Mouse (Mus musculus) CD8-positive naive resting alpha-beta T cell, adult 2 months (primary cell): Measurements from ENCODE around the gene Ahdc1.

ENCODE experiments used
- DNase-seq, 2 experiments: peaks; one replicate each; pipeline ENCODE4 v3.0.0; 2022; ENCODE audit warnings: low read depth in 2 of 2, low spot score in 2 of 2

The Ahdc1 gene

DNA sequence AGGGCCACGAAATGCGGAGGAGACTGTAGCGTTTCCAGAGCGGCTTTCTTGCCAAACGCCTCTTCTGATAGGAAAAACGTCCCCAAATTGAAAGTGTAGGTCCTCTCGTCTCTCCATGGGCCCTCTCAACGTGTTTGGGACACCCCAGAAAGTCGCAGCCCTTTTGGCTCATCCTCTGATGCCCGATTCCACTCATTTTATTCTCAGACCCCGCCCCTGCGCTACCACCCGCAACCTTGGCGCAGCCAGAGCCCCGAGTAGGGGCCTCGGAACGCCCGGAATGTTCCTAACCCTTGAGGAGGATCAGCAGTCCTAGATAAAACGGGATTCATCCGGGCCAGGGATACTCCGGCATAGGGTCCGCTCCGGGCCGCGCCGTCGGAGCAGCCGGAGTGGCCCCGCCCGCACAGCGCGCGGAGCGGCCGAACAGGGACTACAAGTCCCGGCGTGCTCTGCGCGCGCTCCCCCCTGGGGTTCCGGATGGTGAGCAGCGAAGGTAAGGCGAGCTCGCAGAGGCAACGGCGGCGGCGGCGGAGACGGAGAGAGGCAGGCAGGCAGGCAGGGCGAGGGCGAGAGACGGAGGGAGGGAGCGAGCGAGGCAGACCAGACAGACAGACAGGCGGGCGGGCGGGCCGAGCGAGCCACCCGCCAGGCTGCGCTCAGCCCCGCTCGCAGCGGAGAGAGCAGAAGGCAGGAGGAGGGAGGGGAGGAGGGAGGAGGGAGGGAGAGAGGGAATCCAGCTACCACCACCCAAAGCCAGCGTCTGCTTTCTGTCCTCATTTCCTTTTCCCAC lies at the start of gene Ahdc1:
Ahdc1 (plus strand) TSS at position 233 of the 793 bp plus-strand sequence.
- peak; percentile 89 to 94 for DNase-seq

DNA sequence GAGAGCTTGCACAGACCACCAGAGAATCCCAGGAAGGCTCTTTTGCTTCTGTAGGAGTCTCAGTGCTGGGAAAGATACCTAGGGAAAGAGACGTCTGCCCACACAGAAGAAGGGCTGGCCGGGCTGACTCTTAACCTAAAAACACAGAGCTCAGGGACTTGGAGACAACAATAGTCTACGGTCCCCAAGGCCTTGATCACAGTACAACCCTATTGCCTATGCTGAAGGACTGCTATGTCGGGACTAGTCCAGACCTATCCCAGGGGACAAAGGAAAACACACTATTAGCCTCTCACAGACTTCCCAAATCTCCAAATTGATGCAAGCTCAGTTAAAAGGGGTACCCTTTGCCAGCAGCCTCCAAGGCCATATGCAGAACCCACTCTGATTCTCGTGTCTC lies 49.2 kb upstream of the Ahdc1 start:
- no peak for DNase-seq

DNA sequence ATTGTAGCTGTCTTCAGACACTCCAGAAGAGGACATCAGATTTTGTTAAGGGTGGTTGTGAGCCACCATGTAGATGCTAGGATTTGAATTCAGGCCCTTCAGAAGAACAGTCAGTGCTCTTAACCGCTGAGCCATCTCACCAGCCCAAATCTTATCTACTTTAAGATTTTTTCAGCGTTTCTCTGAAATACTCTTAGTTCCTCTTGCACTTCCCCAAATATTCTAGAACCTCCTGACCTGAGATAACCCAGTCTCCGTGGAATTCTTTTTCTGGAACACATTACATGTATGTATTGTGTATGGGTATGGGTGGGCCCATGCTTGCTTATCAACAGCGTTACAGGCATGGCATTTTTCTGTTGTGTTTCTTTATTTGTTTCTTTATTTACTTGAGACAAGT lies 48.4 kb upstream of the Ahdc1 start:
- no peak for DNase-seq

DNA sequence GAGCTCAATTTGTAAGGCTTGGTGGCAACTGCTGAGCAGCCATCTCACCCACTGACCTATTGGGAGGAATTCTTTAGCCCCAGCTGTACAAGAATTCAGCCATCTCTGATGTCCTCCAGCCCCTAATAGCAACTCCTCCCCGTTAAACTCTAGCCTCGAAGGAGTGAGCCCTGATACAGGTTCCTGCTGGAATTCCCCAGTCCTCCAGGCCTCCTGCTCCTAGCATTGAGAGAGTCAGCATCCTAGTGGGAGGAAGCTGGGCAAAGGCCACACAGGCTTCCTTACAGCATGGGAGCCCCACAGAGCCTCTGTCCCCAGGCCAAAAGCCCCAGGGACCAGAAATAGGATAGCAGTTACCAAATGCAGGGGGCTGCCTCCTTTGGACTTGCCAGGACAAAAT lies 47.6 kb upstream of the Ahdc1 start:
- no peak for DNase-seq

DNA sequence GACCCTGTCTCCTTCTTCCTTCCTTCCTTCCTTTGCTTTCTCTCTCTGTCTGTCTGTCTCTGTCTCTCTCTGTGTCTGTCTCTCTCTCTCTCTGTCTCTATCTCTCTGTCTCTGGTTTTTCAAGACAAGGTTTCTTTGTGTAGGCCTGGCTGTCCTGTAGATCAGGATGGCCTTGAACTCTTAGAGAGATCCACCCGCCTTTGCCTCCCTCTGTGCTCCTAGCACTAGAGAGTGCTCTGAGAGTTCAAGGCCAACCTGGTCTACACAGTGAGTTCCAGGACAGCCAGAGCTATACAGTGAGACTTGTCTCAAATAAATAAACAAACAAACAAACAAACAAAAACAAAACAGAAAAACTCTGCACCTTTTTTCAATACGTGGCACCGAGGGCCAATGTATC lies 47.0 kb upstream of the Ahdc1 start:
- DNase-seq, result no peak

DNA sequence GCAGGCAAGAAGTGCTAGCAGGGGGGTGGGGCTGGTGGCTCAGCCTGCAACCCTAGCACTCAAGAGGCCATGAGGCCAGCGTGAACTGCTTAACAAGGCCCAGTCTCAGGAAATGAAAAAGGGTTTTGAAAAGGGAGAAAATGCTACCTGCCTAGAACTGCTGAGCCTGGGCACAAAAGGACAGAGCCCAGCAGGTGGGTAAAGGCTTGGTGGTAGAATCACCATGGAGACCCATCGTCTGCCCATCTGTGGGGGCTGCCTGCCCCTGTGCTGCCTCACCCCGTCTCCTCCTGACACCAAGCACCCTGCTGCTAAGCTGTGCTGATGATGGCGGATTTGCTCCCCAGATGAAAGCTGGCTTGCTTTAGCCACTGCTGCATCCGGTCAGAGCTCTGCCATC lies 46.6 kb upstream of the Ahdc1 start:
- DNase-seq, result no peak

DNA sequence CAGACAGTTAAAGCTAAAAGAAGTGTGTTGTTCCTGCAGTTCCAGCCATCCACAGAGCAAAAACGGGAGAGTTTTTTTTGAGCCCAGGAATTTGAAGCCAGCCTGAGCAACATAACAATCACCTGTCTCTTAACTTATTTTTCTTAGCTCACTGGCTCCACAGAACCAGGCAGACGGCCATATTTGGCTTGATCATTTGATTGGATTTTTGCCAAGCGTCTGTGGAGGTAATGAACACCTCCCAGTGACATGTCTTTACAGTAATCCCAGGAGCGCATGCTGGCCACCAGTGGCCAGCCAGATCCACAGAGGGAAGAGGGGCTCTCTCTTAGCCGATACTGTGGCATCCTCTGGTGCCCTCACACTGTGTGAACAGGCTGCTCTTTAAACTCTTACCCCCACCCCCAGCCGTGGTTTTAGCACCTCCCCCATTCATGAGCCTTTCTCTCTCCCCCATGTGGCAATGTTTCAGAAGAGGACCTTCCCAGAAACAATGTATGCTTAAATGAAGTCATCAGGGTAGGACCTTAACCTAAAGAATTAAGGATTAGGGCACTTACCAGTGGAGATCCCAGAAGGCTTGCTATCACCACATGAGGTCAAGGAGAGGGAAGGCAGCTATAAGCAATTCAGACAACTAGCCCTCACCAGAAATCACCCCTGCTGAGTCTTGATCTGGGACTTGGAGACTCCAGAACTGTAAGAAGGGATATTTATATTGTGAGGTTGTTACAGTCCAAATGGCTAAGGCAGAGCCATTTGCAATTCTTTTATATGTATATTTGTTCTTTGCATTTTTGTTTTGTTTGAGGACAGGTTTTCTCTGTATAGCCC lies 42.7 kb upstream of the Ahdc1 start:
- DNase-seq, result no peak

DNA sequence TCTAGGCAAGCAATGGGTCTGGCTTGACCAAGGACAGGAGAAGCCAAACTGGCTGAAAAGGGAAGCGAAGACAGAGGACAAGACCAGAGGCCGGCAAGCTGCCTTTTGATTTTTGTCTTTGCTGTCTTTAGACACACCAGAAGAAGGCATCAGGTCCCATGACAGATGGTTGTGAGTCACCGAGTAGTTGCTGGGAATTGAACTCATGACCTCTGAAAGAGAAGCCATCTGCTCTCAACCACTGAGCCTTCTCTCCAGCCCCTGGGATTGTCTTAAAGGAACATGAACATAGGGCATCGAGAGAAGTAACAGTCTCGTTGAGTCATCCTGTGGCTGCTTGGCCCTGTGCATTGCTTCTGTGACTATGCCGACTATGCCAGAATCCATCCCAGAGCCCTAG lies 39.5 kb upstream of the Ahdc1 start:
- DNase-seq, result no peak

DNA sequence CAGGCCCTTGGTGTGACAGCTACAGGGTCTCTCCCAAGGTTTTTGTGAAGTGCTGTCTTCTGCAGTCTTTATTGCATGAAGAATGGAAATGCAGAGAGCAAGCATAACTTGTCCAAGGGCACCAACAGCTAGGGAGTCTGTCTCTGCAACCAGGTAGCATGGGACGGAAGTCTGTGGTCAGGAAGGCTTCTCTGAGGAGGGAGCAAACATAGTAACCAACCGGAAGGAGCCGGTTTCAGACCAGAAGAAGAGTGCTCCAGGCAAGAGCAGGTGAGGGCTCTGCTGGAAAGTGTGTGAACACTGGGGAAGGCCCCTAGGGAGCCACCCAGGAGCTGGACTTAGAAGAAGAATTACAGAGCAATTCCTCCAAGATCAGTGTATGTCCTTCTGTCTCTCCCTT lies 39.0 kb upstream of the Ahdc1 start:
- peak; percentile 21 to 44 for DNase-seq

DNA sequence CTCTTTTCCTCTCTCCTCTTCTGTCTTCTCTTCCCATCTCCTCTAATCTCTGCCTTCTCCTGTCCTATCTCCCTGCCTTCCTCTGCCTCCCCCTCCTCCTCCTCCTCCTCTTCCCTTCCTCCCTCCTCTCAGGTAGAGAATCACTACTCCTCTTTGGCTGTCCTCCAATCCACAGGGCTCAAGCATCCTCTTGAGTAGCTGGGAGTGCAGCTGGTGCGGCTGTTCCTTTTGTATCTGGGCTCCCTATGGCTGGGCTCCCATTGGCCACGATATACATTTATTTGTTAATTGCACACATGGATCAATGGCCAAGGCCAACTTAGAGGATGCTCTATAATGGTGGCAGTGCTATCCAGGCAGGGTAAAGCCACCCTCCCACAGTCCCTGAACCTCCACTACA lies 38.5 kb upstream of the Ahdc1 start:
- DNase-seq, result no peak

DNA sequence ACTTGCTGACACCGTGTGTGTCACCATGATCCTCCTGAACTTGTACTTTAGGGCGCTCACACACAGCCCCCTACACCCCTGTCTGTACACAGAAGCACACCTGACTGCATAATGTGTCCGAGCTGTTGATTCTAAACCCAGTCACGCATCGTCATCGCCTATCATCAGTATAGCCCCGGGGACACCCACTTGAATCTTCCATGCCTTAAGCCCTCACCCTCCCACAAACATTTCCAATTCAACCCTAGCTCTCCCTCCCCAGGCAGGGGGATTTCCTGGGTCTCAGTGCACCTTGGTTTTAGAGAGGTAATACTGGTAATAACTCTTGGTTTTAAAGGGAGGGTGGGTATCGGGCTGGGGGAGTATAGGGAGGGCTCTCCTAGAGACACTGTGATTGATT lies 37.9 kb upstream of the Ahdc1 start:
- DNase-seq, result no peak

DNA sequence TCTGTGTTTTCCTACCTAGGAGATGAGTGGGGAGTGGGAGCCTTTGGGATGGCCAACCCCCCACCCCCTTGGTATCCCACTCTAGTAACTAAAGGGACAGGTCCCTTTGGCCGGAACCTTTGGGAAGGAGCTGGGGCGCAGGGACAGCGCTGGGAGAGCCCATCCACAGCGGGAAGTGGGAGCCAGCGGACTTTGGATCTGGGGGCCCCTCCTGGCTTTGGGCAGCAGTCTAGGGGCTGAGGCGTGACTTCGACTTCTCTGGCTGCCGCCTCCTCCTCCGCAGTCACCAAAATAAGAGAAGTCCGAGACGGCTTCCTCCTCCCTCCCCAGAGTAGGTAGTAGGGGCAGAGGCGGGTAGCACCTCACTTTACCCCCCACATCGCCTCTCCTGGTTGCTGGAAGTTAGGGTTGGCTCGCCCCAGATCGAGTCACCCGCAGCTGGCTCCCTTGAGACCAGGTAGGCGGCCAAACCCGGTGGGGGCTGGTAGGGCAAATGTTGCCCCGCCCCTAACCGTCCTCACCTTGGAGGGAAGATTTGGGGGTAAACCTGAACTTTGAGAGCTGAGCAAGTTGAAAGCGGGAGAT lies 37.2 kb upstream of the Ahdc1 start, which contains the start of gene Fgr:
Fgr (plus strand) TSS at position 282 of the 585 bp plus-strand sequence.
- no peak for DNase-seq

DNA sequence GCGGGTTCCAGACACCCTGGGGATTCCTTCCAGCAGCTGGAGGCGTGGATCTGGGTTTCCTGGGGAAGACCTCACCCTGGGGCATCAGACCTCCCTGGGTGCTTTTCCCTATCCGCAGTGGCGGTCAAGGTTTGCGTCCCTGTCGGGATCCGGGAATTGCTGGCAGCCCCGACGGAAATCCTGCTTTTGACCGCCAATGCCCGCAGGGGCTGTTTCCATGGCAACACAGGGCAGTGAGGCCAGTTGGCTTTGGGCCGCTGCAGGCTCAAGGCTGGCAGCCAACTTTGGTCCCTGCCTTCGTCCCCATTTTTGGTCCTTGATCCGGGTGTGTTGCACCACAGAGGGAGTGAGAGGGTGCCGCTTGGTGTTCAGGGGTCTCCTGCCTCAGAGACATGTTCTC lies 36.2 kb upstream of the Ahdc1 start:
- DNase-seq, result no peak

DNA sequence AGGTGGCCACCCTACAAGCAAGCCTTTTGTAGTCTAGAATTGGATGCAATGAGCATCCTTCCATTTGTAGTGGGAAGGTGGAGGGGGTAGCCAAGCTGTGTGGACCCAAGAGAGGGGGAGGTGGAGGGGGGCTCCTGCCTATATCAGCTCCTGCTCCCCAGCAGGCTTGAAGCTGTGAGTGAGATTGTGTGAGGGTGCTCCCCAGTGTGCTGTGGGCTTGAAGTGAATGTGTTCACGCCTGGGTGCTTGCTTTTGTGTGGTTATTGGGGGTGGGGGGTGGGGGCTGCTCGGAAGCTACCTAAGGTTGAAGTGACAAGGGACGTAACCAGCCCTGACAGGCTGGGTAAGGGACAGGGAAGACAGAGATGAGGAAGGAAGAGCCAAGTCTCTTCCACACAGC lies 35.3 kb upstream of the Ahdc1 start:
- DNase-seq, result no peak

DNA sequence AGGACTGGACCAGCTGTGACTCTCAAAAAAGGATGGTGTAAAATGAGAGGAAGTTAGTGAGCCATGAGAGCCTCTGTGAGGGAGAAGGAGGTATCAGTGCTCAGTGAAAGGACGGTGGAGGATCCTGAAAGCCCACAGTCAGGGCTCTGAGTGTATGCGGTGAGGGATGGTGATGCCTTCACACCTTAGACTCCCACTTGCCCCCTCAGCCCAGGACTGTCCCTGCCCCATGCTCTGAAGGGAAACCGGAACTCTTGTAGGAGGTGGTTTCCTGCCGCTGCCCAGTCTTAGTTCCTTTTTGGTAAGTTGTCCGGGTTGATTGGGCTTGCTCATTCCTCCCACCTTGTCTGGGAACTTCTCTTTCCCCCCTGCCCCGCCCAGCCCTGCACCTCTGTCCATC lies 34.3 kb upstream of the Ahdc1 start:
- DNase-seq, result peak in 1 of 2 experiments; percentile 5

DNA sequence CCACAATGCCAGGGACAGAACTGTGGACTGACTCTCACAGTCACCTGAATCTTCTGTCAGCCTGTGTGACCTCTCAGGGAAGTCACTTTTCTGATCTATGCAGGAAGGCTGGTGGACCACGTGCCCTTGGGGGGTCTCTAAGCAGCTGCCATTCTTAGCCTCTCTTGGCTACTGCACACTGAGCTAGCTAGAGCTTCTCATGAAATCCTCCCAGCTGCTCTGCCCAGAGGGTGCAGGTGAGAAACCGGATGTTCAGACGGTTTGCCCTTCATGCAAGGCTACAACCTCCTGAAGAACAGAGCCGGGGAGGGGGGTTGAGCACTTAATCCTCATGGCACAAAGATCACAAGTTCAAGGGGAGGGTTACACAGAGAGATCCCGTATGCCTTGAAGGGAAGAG lies 33.5 kb upstream of the Ahdc1 start:
- peak; percentile 6 to 24 for DNase-seq

DNA sequence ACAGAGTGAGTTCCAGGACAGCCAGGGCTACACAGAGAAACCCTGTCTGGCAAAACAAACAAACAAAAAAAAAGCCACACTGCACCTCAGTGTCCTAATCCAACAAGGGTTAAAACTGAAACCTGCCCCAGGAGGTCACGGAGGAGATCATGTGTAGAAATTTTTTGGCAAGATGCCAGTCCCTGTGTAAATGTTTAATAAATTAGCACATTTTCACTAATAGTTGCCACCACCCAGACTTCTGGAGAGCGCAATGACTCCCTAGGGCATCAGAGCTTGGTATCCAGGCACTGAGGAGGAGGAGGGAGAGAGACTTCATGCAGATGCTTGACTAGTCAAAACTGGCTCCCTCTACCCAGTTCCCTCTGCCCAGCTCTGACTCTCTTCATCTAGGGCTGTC lies 31.9 kb upstream of the Ahdc1 start:
- no peak for DNase-seq

DNA sequence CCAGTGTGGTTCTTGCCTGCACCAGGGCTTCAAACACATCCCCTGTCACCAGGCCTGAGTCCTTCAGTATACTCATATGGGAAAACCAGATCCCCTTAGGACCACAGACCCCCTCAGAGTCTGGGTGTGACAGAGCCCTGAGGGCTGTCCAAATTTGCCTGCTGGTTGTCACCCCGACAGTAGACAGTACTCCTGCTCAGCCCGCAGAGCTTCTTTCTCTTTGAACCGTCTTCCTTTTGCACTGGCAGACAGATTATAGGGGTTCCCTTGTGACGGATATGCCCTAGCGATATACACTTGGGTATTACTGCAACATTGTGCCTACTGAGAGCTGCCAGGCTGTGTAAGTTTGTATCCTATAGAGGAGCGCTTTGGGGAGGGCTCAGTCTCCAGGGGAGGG lies 29.4 kb upstream of the Ahdc1 start:
- DNase-seq, result peak; percentile 29 to 35

DNA sequence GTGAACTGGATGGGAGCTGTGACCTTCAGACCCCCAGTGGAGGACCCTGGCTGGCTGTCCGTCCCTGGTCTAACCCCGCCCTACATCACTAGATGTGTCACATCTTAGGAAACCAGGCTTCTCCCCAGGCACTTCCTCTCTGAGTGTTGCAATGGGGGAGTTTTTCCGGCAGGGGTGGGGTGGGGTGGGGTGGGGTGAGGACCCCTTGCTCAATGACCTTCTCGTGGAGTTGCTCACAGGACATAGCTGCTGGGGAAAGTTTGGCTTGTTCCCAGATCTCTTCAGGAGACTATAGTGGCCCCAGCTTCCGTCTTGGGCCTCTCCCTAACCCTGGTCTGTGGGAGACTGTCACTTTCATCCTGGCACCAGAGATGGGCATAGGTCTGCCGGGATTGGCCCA lies 28.1 kb upstream of the Ahdc1 start:
- DNase-seq, result no peak

DNA sequence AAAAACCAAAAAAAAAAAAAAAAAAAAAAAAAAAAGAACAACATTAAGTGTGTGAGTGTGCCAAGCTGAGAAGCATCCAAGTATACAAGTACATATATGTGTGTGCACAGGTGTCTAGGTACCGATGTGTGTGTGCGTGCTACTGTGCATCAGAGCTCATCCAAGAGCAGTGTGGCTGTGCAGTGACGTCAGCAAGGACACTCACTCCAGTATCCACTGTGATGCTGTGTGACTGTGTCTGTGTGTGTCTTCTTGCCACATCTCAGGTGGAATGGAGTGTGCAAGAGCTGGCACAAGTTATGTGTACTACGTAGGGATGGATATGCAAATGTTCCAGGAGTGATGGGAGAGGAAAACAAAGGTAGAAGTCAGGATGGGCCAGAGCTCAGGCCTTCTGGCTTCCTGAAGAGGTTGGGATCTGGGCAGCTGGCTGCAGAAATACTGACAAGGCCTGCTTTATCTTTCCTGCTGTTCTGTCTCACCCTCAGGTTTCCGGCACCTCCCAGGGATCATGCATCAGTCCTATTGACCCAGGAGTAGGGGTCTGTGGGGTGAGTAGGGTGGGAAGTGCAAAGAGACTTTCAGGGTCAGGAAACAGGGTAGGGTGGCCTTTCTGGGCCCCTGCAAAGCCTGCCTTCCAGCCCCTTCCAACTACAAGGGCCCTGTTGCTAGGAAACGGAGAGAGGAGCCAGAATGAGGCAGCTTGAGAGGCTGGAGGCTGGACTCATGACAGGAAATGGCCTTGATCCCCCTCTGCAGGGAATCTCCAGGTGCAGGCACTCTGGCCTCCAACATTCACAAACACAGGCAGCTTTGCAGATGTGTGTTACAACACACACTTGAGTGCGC lies 27.2 kb upstream of the Ahdc1 start:
- no peak for DNase-seq
